Mouse (Mus musculus): ENCODE measurements at regions not wholly inside any gene's neighbourhood (a gene's known extent, or its start where the extent isn't known, plus 50 kb on each side); places are given as distances from the start of the nearest gene placed in this dataset.

DNA sequence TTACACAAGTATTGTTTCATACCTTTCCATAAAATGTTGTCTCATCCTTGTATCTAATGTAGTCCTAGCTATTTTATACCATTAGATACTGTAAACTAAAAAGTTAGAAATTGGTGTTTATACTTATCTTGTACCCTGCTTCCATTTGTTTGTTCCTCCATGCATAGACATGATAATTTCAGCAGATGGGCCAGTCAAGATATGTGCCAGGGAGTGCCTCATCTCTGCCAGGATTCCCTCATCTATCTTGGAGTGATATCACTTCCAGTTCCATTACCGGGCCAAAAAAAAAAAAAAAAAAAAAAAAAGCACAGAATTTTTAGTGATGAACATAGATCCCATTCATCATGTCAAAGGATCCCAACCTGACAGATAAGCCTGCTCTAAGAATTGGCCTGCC, 79.2 kb upstream of the Gemin8 start:
- TF ChIP-seq CTCF (IDR thresholded peaks at IDR 0.05; ENCODE audit: low read depth): no peak
- H3K4me1 ChIP-seq (ENCODE audit: insufficient read depth): no peaks in the 10 kb centered on the region
- ATAC-seq (ENCODE audit: insufficient read depth) (no peak), DNase-seq (no peak)
- H3K9ac ChIP-seq: no peak overlapping the region
- H3K9me3 ChIP-seq (ENCODE audit: low read depth, low read length): no peaks in the 10 kb centered on the region
- no peaks in the 10 kb centered on the region for H3K27me3 ChIP-seq (ENCODE audit: insufficient read depth, low read length)
- H3K36me3 ChIP-seq (ENCODE audit: insufficient read depth): no peaks in the 10 kb centered on the region
- no peak overlapping the region for H3K27ac ChIP-seq (ENCODE audit: low read depth)
- no peak overlapping the region for H3K4me2 ChIP-seq
- H3K4me3 ChIP-seq (ENCODE audit: low read depth, low read length): no peak overlapping the region
- WGBS: 93% methylated on average over 1 of the region's 1 CpGs

DNA sequence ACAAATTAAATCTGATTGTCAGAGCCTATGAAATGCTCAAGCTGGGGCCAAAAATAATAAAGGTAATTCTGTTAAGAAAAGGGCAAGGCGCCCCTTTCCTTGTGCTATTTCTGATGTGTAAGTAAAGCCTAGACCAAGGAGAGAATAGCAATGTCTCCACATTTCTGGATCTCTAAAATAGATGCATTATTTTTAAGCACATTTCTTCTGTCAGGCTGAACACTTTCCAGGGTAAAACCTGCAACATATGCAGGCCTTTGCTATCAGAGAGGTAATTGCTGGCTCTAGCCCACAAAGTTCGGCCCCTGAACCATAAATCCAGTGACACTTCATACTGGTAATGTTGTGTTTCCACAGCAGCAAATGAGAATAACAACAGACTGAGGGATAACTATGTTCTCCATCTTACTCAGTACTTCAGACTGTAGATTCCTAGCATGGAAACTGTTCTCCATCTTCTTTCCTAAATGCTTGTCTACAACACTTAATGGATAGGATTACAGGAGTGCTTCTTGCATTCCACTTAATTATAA, 63.0 kb upstream of the Gemin8 start:
- no peak for TF ChIP-seq CTCF (IDR thresholded peaks at IDR 0.05; ENCODE audit: low read depth)
- Histone ChIP-seq H3K9me3 (ENCODE audit: low read depth, low read length) (no peaks in the 10 kb centered on the region), H3K4me3 (ENCODE audit: low read depth, low read length) (no peak overlapping the region), H3K4me1 (ENCODE audit: insufficient read depth) (no peaks in the 10 kb centered on the region), H3K27me3 (ENCODE audit: insufficient read depth, low read length) (no peaks in the 10 kb centered on the region), H3K27ac (ENCODE audit: low read depth) (no peak overlapping the region), H3K9ac (no peak overlapping the region), H3K36me3 (ENCODE audit: insufficient read depth) (no peaks in the 10 kb centered on the region), H3K4me2 (no peak overlapping the region)
- WGBS: 52% methylated on average over 2 of the region's 2 CpGs
- ATAC-seq (ENCODE audit: insufficient read depth) (no peak), DNase-seq (peak; percentile 3)

Data from lung, embryonic 14.5 days (tissue).